In genomic region chr12:87147395-87148089, GRCm38 (mm10) we compare ENCODE assay signal across 8 mouse cellular contexts. TPM values are rescaled to one million over a fixed set of nuclear protein-coding genes. Genes with fewer than 3 reads are reported as not detected.
DNase-seq lines count a peak whose midpoint lies in the region; ATAC-seq and TF ChIP-seq lines count a peak whose summit lies in the region.

Gene Pomt2 (minus strand): TSS chr12:87147968.

- no peaks in the 10 kb centered on the region for H3K27me3 ChIP-seq in forebrain, embryonic 15.5 days

- peak within 1 kb of the TSS; percentile 83 for H3K27ac ChIP-seq in ES-E14 (ENCODE audit: insufficient read depth, low read depth, low read length, poor library complexity, severe bottlenecking)
- peak within 1 kb of the TSS; percentile 97 for H3K27ac ChIP-seq in forebrain, embryonic 15.5 days (replicated peaks)

- intact Hi-C loops in heart, postnatal 25 days (cut with DNase I), result loop anchor here (2.0 kb wide), 1 partner anchor 119 kb away; the partner anchor contains the start of genes Ahsa1 and Vipas39

- peak within 1 kb of the TSS; percentile 97 to 99 for H3K4me3 ChIP-seq in ES-E14 (ENCODE audit: insufficient read depth in 1 of 2, low read depth in 1 of 2, low read length in 2 of 2, poor library complexity in 1 of 2, severe bottlenecking in 1 of 2)
- H3K4me3 ChIP-seq in forebrain, embryonic 15.5 days, result peak within 1 kb of the TSS; percentile 82
- H3K4me3 ChIP-seq in lung, adult 2 months (replicated peaks; ENCODE audit: extremely low read depth, low read depth, low read length), result peak within 1 kb of the TSS; percentile 98

- no peaks in the 10 kb centered on the region; a peak in 1 of 4 replicates for H3K4me1 ChIP-seq in ES-E14 (ENCODE audit: control insufficient read depth in 2 of 2, insufficient read depth in 2 of 2, low read length in 2 of 2, poor library complexity in 1 of 2)
- H3K4me1 ChIP-seq in forebrain, embryonic 15.5 days, result peaks cover 22% of the 10 kb centered on the region
- H3K4me1 ChIP-seq in lung, adult 2 months (ENCODE audit: control insufficient read depth, insufficient read depth, low read length), result no peaks in the 10 kb centered on the region

- H3K4me2 ChIP-seq in forebrain, embryonic 15.5 days (replicated peaks), result peak within 1 kb of the TSS; percentile 67

- peak; percentile 97 for ATAC-seq in forebrain, embryonic 15.5 days (replicated peaks)
- peak; percentile 93 for ATAC-seq in neutrophil, adult 5-6 weeks (ENCODE audit: extremely low read depth, insufficient number of reproducible peaks, low FRiP score, poor library complexity, severe bottlenecking)

- peak; percentile 92 for DNase-seq in ES-E14 (ENCODE audit: low read depth, low spot score)
- DNase-seq in cerebellum, adult 11-12 months, result peak; percentile 97
- DNase-seq in heart, postnatal 25 days (ENCODE audit: low spot score), result peak; percentile 95
- DNase-seq in layer of hippocampus, adult 18-20 months (ENCODE audit: low spot score in 2 of 2), result peak; percentile 91 to 94
- DNase-seq in lung, adult 2 months, result peak; percentile 89
- DNase-seq in thymus, adult 18-20 months, result peak; percentile 84 to 87

- in situ Hi-C loops in ES-E14 (cut with MboI; ENCODE audit: low sequenced_read_pairs in 2 of 2, unreplicated experiment in 2 of 2), result no loop called here

- peak within 1 kb of the TSS; percentile 91 for H3K9ac ChIP-seq in ES-E14 (ENCODE audit: insufficient read depth, low read depth, low read length, poor library complexity, severe bottlenecking)
- peak within 1 kb of the TSS; percentile 86 for H3K9ac ChIP-seq in forebrain, embryonic 15.5 days (replicated peaks)

- no peaks in the 10 kb centered on the region; the same call in none of the 2 replicates for H3K9me3 ChIP-seq in ES-E14 (ENCODE audit: control insufficient read depth, insufficient read depth, low read depth, low read length)
- H3K9me3 ChIP-seq in forebrain, embryonic 15.5 days, result no peaks in the 10 kb centered on the region

- WGBS in forebrain, embryonic 15.5 days, result under 1% methylated on average over 61 of the region's 61 CpGs
- under 1% methylated on average over 61 of the region's 61 CpGs for WGBS in lung, adult 2 months

- peak; percentile 50; the same call in 1 of the 2 replicates for TF ChIP-seq POLR2A in lung, adult 2 months (IDR thresholded peaks at IDR 0.05; ENCODE audit: borderline replicate concordance, extremely low read depth, low read depth, low read length)

- H3K36me3 ChIP-seq in ES-E14 (ENCODE audit: control insufficient read depth, insufficient read depth, low read length, poor library complexity, severe bottlenecking), result peaks cover 3% of the 10 kb centered on the region
- no peaks in the 10 kb centered on the region for H3K36me3 ChIP-seq in forebrain, embryonic 15.5 days

- no peak for TF ChIP-seq CTCF in lung, adult 2 months (IDR thresholded peaks at IDR 0.05; ENCODE audit: insufficient read depth, low read length)

TF ChIP-seq in ES-E14, 5 proteins besides CTCF, POLR2A, EP300 and RAD21:
- TF ChIP-seq CHD2 (IDR thresholded peaks at IDR 0.05; ENCODE audit: low read depth, low read length) (no peak), HCFC1 (IDR thresholded peaks at IDR 0.05; ENCODE audit: borderline replicate concordance, insufficient read depth, low read length) (peak; percentile 94)

RNA-seq across cellular contexts. Expression of gene Pomt2, which starts in this region (rescaled TPM):
- total RNA-seq in ES-E14 (2012; rRNA removed), result 23.9 and 34.3 TPM in 2 replicates
- 12.5 and 12.8 TPM in 2 replicates for polyA plus RNA-seq in forebrain, embryonic 15.5 days (2015; fragmentation: Nextera tagmentation; extraction: Ambion mirVana)
- total RNA-seq in heart, postnatal 25 days (2021), result 10 to 100 TPM in 1 of 2 experiments, 1 to 10 TPM in 1; 9.5 to 11.9 TPM
- total RNA-seq in layer of hippocampus, adult 18-20 months (2021), result 10 to 100 TPM; 15.2 to 16.7 TPM
- 15.1 and 15.7 TPM in 2 replicates for polyA plus RNA-seq in lung, adult 2 months (2012; rRNA removed)
- total RNA-seq in neutrophil, adult 5-6 weeks (2017), result 4.2 and 8.1 TPM in 2 replicates

Comparison
In these comparisons a context has a peak if more than half of its experiments do, and no peak if none do; other contexts are left out.
1. Peak in every context shown above with its lines: DNase-seq, ATAC-seq, H3K4me3 ChIP-seq and H3K27ac ChIP-seq.